Mouse (Mus musculus) left cerebral cortex, postnatal 14 days (tissue): Measurements from ENCODE around the gene Lysmd3. TPM values are rescaled to one million over a fixed set of nuclear protein-coding genes. Genes with fewer than 3 reads are reported as not detected.
"Not testable (repeated sequence)": the region's sequence is repeated elsewhere in the genome, so short reads cannot be mapped to it uniquely, and the experiment has no call there.

Experiments used
- DNase-seq, 2 experiments: peaks; one replicate each; pipeline ENCODE4 v3.0.0; 2021 to 2022; ENCODE audit warnings: low spot score in 2 of 2, mixed read lengths in 1 of 2
- intact Hi-C: fragments of 180-260 bp; cut with DNase I; formaldehyde crosslinking; loops from one replicate; pipeline ENCODE4 v1.15.1; 2025
- long read RNA-seq, 2 experiments: library from polyadenylated mRNA; stranded (forward); transcript quantifications; one replicate each; pipeline ENCODE4 v2.0.0; 2021
- total RNA-seq, 2 experiments: library from RNA; stranded (reverse); gene quantifications; 2 replicates each; pipeline ENCODE4 v1.2.3; 2021

Lysmd3 gene
- total RNA-seq, result 10 to 100 TPM in 1 of 2 experiments, 1 to 10 TPM in 1; 9.7 to 10.9 TPM
- long read RNA-seq, experiment 1, full-length matches to known transcripts, result 6 of 8 reads
- long read RNA-seq, experiment 1, partial matches to known transcripts, result 0 of 8 reads
- long read RNA-seq, experiment 1, other reads (novel, unspliced or antisense), result 2 of 8 reads
- long read RNA-seq, experiment 2, full-length matches to known transcripts, result 10 of 11 reads
- long read RNA-seq, experiment 2, partial matches to known transcripts, result 0 of 11 reads
- long read RNA-seq, experiment 2, other reads (novel, unspliced or antisense), result 1 of 11 reads

DNA sequence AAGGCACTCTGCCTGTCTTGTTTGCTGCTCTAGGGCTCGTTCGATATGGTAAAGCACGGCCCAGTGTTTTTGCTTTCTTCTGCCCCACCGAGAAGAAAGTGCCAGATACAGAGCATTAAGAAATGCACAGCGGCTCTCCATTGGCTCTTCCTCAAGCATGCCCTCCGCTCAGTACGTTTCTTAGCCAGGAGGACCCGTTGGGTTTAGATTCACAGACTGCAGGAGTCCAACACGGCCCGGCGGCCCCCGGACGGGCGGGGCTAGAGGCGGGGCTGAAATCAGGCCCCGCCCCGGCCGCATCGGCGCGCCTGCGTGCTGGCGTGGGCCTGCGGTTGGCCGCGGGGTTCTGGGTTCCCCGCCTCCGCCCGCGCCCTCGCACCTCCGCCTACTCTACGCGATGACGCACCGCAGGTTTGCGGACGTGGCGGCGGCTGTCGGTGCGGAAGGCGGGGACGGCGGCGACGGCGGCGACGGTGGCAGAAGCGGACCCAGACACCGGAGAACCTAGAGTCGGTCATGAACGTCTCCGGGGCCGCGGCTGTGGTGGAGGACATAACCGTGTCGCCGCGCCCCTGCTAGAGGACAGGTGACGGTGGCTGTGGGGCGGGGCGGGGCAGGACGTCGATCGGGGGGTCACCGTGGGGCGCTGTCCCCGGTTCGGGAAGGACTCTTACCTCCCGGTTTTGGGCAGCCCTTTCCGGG lies at the start of gene Lysmd3:
TSS of gene Lysmd3 (plus strand) at position 313 of the 702 bp plus-strand sequence.
- intact Hi-C loops, result loop anchor here (5.0 to 10.0 kb wide), 2 partner anchors 55 to 773 kb away; partner anchors contain the start of genes Arrdc3, Mblac2 and Polr3g
- peak; percentile 90 to 92 for DNase-seq

DNA sequence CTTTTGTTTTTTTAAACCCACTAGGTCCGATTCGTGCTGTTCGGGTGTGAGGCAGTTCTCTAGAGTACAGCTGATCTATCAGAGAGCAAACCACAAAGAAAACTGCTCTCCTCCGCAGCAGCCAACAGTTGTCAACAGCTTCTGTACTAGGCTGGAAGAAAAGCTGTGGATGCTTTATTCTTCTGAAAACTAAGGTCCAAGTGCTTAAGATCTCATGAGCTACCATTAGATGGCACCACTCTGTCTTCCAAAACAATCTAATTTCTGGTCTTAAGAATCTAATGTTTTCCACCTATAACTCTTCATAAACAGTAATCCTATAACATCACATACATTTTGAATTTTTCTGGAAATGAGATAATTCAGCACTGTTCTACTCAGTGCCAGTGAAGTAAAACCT lies 47.1 kb upstream of the Lysmd3 start:
- intact Hi-C loops, result no loop called here
- peak in 1 of 2 experiments; percentile 7 for DNase-seq

DNA sequence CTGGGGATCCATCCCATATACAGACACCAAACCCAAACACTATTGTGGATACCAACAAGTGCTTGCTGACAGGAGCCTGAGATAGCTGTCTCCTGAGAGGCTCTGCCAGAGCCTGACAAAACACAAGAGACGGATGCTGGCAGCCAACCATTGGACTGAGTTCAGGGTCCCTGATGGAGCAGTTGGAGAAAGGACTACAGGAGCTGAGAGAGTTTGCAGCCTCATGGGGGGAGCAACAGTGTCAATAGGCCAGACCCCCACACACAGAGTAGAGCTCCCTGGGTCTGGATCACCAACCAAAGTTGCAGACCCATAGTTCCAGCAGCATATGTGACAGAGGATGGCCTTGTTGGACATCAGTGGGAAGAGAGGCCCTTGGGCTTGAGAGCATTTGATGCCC lies 29.6 kb upstream of the Lysmd3 start:
- DNase-seq, intact Hi-C loops: not testable (repeated sequence)

- intact Hi-C loops, result no loop called here
- no peak for DNase-seq
Observed at GRCm38 (mm10) chr13:81628631-81629190, 28.8 kb upstream of the Lysmd3 start.

- DNase-seq, result no peak
- intact Hi-C loops, result no loop called here
Observed at GRCm38 (mm10) chr13:81629395-81629794, 28.1 kb upstream of the Lysmd3 start.

DNA sequence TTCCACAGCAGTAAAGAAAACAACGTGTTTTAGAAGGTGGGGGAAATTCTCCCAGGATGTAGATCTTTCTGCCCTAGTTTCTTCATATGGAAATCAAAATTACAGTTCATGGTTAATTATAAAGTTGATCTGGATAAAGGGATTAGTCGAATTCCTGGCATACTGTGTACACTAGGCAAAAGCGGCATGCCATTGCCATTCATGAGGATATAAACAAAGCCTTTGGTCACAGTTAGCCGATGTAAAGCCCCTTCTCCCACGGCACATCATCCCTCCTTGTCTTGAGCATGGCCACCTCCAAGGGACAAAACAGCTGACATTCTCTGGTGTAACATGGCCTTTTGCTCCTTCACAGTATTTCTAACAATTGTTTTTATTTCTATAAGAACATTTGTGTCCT lies 26.9 kb upstream of the Lysmd3 start:
- no peak for DNase-seq
- intact Hi-C loops, result no loop called here

DNA sequence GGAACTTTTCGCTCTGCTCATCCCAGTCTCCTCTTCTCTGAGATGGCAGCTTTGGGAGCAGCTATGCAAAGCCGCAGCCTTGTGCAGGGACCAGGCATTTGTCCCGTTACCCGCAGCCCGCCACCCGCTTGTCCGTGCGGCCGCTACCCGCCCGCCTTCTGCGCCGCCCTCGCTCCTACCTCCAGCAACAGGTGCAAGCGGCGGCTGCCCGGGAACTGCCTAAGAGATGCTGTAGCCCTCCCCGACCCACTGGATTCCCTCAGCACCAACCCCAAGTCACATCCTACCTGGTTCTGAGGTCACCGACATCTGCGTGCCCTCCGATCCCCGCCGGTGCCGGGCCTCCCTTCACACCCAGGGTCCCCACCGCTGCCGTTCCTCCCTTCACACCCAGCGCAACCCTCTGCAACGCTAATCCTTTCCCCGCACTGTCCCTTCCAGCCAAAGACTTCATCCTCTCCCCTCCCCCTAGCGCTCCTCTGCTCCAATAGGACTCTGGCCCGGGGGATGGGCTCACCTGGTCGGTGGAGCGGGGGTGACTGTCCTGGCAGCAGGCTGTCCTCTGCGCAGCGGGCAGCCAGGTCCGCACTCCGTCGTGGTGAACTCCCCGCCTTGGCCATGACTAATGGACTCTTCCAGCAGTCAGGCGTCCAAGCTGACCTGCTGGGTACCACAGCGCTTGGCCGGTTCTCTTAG lies 24.6 kb upstream of the Lysmd3 start, which contains the start of gene Adgrv1:
TSS of gene Adgrv1 (minus strand) at position 435 of the 696 bp plus-strand sequence.
- peak; percentile 48 to 67 for DNase-seq
- intact Hi-C loops, result no loop called here

- no peak for DNase-seq
- intact Hi-C loops, result loop anchor here (5.0 kb wide), 1 partner anchor 123 kb away; no protein-coding TSS in a partner anchor
Observed at GRCm38 (mm10) chr13:81639624-81640023, 17.8 kb upstream of the Lysmd3 start.

- DNase-seq, result no peak
- intact Hi-C loops, result loop anchor here (5.0 kb wide), 1 partner anchor 121 kb away; no protein-coding TSS in a partner anchor
Observed at GRCm38 (mm10) chr13:81640881-81641280, 16.6 kb upstream of the Lysmd3 start.

DNA sequence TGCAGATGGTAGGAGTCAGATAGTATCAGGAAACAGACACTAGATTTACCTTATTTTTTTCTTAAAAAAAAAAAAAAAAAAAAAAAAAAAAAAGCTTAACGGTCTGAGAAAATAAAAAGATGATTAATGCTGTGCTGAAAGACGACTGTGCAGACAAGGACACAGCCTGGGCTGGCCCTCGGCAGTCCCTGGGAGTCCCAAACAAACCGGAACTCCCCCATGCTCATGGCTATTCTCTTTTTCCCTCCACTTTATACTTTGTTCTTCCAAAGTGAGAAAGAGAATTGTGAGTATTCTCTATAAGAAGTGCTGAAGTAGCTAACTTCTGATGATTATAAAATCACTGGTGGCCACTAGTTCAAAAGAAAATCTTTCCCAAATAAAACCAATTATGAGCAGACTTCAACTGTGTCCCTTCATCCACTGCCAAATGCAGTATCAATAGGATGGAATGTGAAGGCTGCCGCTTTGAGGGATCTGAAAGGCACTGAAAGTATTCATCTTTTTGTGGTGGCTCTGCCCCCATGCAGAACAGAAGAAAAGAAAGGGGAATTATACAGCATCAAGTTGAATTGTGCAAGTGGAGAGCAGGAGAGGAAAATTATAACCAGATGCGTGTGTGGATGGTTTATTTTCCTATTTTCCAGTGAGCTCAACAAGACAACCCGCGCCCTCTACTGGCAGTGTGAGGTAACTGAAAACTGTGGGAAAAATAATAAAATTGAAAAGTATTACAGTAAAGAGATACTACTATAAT lies 16.0 kb upstream of the Lysmd3 start:
- intact Hi-C loops, result loop anchor here (2.0 to 5.0 kb wide), 2 partner anchors 121 to 203 kb away; no protein-coding TSS in a partner anchor
- peak; percentile 29 to 66 for DNase-seq

- intact Hi-C loops, result loop anchor here (2.0 to 5.0 kb wide), 2 partner anchors 120 to 204 kb away; no protein-coding TSS in a partner anchor
- DNase-seq, result no peak
Observed at GRCm38 (mm10) chr13:81642491-81643149, 14.8 kb upstream of the Lysmd3 start.

DNA sequence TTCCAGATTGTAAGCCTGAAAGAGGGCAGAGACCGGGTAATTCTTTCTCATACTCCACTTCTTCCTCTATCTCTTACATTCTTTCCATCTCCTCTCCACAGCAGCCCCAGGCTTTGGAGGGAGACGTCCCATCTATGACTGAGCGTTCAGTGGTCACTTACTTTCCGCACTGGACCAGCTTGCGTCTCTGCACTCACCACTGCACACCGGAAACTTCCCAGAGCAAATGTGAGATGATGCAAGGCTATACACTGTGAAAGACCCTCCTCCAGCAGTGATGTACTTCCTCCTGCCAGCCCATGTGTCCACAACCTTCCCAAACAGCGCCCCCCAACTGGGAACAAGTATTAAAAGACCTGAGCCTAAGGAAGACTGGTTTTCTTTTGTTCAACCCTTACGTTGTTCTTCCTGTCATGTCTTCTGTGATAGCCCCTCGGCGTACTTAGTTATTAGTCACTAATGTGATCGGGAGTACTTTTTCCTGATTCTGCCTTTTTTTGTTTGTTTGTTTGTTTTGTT lies 13.4 kb upstream of the Lysmd3 start:
- intact Hi-C loops, result loop anchor here (5.0 kb wide), 1 partner anchor 118 kb away; no protein-coding TSS in a partner anchor
- no peak for DNase-seq

DNA sequence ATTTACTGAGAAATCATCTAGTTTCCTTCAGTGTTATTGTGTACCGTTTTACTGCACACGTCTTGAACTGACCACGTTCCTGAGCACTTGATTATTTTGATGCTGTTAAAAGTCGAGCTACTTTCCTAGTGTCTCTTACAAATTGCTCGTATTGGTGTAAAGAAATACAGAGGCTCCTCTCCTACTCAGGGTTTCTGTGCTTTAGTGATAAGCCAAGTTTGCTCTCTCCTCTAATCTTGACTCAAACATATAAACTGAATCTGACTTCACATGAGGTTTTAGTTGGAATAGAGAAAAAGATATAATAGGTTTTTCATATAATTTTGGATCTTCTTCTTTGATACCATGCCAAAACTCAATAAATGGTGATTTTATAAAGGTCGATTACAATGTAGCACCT lies 11.1 kb upstream of the Lysmd3 start:
- intact Hi-C loops, result no loop called here
- no peak for DNase-seq

GRCm38 (mm10) chr13:81650382-81650781 lies 7.1 kb upstream of the Lysmd3 start:
- intact Hi-C loops, result loop anchor here (10.0 kb wide), 1 partner anchor 766 kb away; the partner anchor contains the start of gene Arrdc3
- DNase-seq, result not testable (repeated sequence)

DNA sequence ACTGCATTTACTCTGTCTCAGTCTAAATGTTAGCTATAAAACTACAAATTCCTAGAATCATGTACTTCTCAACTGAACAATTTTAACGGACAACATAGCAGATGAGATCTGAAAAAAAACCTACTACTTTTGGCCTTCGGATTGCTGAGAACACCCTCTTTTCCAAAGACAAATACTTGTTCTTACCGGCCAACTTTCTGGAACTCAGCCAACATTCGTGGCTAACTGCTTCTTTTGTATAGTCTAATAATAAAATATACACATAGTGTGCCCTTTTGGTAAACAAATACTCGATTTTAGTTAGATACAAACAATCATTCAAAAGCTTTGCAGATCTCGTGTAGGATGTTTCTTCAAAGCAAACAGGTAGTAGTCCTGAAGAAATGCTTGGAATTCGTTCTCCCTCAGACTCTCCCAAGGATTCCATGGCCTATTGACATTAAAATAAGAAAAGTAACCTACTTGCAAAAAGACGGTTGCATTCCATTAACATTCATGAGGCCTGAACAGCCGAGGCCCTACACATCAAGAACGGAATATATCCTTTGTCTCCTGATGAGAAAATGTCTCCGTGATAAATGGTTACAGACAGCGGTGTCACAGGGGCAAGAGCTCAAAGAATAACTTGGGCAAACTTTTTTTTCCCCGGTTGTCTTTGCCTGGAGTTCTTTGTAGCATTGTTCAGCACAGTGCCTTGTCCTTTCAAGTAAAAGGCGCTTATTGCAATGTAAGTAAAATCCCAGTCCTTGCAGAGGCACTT lies 1.2 kb upstream of the Lysmd3 start:
- no peak for DNase-seq
- intact Hi-C loops, result loop anchor here (5.0 to 10.0 kb wide), 2 partner anchors 56 to 771 kb away; partner anchors contain the start of genes Arrdc3, Mblac2 and Polr3g

GRCm38 (mm10) chr13:81657008-81657350 lies 484 bp upstream of the Lysmd3 start:
- intact Hi-C loops, result loop anchor here (5.0 to 10.0 kb wide), 2 partner anchors 55 to 772 kb away; partner anchors contain the start of genes Arrdc3, Mblac2 and Polr3g
- no peak for DNase-seq
